Mouse (Mus musculus): ENCODE data around the gene Vmn2r55.
"Not testable (repeated sequence)": the region's sequence is repeated elsewhere in the genome, so short reads cannot be mapped to it uniquely, and the experiment has no call there.

Vmn2r55 gene

DNA sequence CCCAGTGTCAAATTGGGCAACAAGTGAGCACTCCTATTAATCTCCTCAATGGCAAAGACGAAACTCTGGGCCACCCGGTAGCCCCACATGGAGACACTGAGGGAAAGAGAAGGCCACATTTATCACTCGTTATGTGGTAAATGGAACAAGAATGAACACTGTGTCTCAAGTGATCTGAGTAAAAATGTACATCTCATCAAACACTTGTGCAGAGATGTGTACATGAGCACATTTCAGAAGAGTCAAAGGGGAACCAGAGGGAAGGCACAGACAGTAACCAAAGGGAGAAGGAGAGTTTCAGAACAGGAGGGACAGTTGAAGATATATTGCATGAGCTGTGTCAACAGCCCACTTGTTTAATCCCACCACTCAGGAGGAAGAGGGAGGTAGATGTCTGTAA lies at the start of gene Vmn2r55:
Vmn2r55 (minus strand) TSS at position 101 of the 400 bp plus-strand sequence.
- not testable (repeated sequence) for DNase-seq

GRCm38 (mm10) chr7:12640219-12640618 lies 44.6 kb downstream of the Vmn2r55 start, which contains the start of gene Vmn2r54:
Gene Vmn2r54 (minus strand): TSS chr7:12640319.
- not testable (repeated sequence) for DNase-seq

DNA sequence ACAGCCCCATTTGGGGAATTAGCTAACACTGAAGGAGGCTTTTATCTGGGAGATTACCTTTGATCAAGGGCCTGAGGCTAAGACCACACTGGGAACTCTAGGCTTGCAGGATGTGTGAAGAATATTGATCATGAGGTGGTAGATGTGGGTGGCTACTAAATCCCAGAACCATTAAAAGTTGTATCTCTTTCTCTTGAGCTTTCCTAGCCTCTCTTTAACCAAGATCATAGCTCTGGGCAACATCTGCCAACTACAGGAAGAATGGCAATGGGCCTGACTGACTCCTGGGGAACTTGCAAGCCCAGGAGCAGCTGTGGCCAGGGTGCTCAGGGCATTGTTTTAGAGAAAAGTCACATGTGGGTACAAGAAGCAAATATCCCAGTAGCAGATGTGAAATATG lies 76.1 kb downstream of the Vmn2r55 start, which contains the start of gene Vmn2r53:
Vmn2r53 (minus strand) TSS at position 101 of the 400 bp plus-strand sequence.
- no peak for DNase-seq

Data from lung, postnatal 14 days (tissue).